Mouse (Mus musculus) cortical plate, adult 2 months (tissue): ENCODE measurements at regions not wholly inside any gene's neighbourhood (a gene's known extent, or its start where the extent isn't known, plus 50 kb on each side); places are given as distances from the start of the nearest gene placed in this dataset.

Experiments
- CTCF ChIP-seq: fragments of 200-500 bp; IDR thresholded peaks from 2 replicates; pipeline ENCODE4 v1.5.1; 2011; ENCODE audit warnings: mild to moderate bottlenecking, control low read depth, low read length; ENCODE audit not compliant: insufficient read depth; ENCODE audit errors: extremely low read depth
- POLR2A ChIP-seq: fragments of 200-500 bp; IDR thresholded peaks from 2 replicates; pipeline ENCODE4 v1.6.1; 2011; ENCODE audit warnings: mild to moderate bottlenecking, low read length, control low read depth; ENCODE audit not compliant: insufficient read depth; ENCODE audit errors: extremely low read depth

DNA sequence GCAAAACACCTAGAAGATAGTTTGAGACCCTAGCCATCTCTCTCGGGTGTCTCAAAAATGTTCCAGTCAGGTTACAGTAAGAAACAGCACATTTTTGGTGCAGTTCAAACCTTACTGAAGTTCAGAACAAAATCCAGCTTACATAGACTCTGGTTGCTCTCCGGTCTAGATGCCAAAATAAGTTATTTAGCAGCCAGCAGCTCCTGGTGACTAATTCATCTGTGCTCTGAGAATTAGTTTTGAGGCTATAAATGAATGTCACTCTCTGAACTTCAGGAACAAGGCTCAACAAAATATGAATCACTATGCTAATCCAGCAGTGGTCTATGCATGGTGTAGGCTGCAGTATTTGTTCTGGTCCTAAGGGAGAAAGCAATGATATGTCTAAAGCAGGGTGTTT lies 238.6 kb downstream of the Rnf152 start:
- TF ChIP-seq CTCF (no peak), POLR2A (no peak)
